Mouse (Mus musculus): ENCODE results near the gene Ucp2. TPM values are rescaled to one million over a fixed set of nuclear protein-coding genes. Genes with fewer than 3 reads are reported as not detected.

Gene Ucp2
- total and polyA plus RNA-seq, 2 experiments from 2014 or later, result 234 to 342 TPM

GRCm38 (mm10) chr7:100496371-100496770 lies 3.2 kb downstream of the Ucp2 start:
- no peak for ATAC-seq (ENCODE audit: insufficient read depth, low read depth)
- Histone ChIP-seq H3K36me3 (replicated peaks; ENCODE audit: control insufficient read depth, insufficient read depth, low read length) (peaks cover 25% of the 10 kb centered on the region; the same call in 1 of the 2 replicates), H3K4me2 (ENCODE audit: low read depth, low read length) (peak overlapping the region; percentile 68; the same call in 1 of the 2 replicates), H3K27me3 (ENCODE audit: control insufficient read depth, insufficient read depth, low read length) (no peaks in the 10 kb centered on the region), H3K4me3 (ENCODE audit: low read depth, low read length) (0 out of 2 replicates have a peak overlapping the region, but pooled peaks have one; percentile 0), H3K4me1 (ENCODE audit: control insufficient read depth, insufficient read depth) (peaks cover 21% of the 10 kb centered on the region), H3K9me3 (replicated peaks; ENCODE audit: control insufficient read depth, low read length) (no peaks in the 10 kb centered on the region), H3K27ac (ENCODE audit: low read depth) (peak overlapping the region; percentile 50), H3K9ac (replicated peaks; ENCODE audit: low read depth, low read length) (no peak overlapping the region)
- TF ChIP-seq EP300 (IDR thresholded peaks at IDR 0.05; ENCODE audit: low read depth) (no peak), CTCF (IDR thresholded peaks at IDR 0.05; ENCODE audit: low read depth) (no peak)
- WGBS, result 65% methylated on average over 6 of the region's 6 CpGs
- no peak for DNase-seq (ENCODE audit: low spot score)

GRCm38 (mm10) chr7:100496791-100497190 lies 3.7 kb downstream of the Ucp2 start:
- H3K27ac ChIP-seq (ENCODE audit: low read depth), result no peak overlapping the region

GRCm38 (mm10) chr7:100497402-100497801 lies 4.3 kb downstream of the Ucp2 start:
- WGBS, result 71% methylated on average over 4 of the region's 4 CpGs
- H3K9ac ChIP-seq (replicated peaks; ENCODE audit: low read depth, low read length), result no peak overlapping the region
- H3K27me3 ChIP-seq (ENCODE audit: control insufficient read depth, insufficient read depth, low read length), result no peaks in the 10 kb centered on the region
- H3K9me3 ChIP-seq (replicated peaks; ENCODE audit: control insufficient read depth, low read length), result no peaks in the 10 kb centered on the region
- H3K36me3 ChIP-seq (replicated peaks; ENCODE audit: control insufficient read depth, insufficient read depth, low read length), result peaks cover 25% of the 10 kb centered on the region; the same call in 1 of the 2 replicates
- H3K27ac ChIP-seq (ENCODE audit: low read depth), result no peak overlapping the region
- TF ChIP-seq CTCF (IDR thresholded peaks at IDR 0.05; ENCODE audit: low read depth) (no peak), EP300 (IDR thresholded peaks at IDR 0.05; ENCODE audit: low read depth) (no peak)
- no peak overlapping the region for H3K4me2 ChIP-seq (ENCODE audit: low read depth, low read length)
- ATAC-seq (ENCODE audit: insufficient read depth, low read depth), result no peak
- DNase-seq (ENCODE audit: low spot score), result no peak
- H3K4me1 ChIP-seq (ENCODE audit: control insufficient read depth, insufficient read depth), result peaks cover 21% of the 10 kb centered on the region
- H3K4me3 ChIP-seq (ENCODE audit: low read depth, low read length), result no peak overlapping the region

More at GRCm38 (mm10) chr7:100496791-100497190, 3.7 kb downstream of the Ucp2 start:
- Histone ChIP-seq H3K4me1 (ENCODE audit: control insufficient read depth, insufficient read depth) (peaks cover 21% of the 10 kb centered on the region), H3K9ac (replicated peaks; ENCODE audit: low read depth, low read length) (no peak overlapping the region), H3K4me3 (ENCODE audit: low read depth, low read length) (no peak overlapping the region), H3K4me2 (ENCODE audit: low read depth, low read length) (no peak overlapping the region), H3K27me3 (ENCODE audit: control insufficient read depth, insufficient read depth, low read length) (no peaks in the 10 kb centered on the region), H3K36me3 (replicated peaks; ENCODE audit: control insufficient read depth, insufficient read depth, low read length) (peaks cover 25% of the 10 kb centered on the region; the same call in 1 of the 2 replicates), H3K9me3 (replicated peaks; ENCODE audit: control insufficient read depth, low read length) (no peaks in the 10 kb centered on the region)
- no peak for DNase-seq (ENCODE audit: low spot score)
- no peak for TF ChIP-seq EP300 (IDR thresholded peaks at IDR 0.05; ENCODE audit: low read depth)
- no peak for TF ChIP-seq CTCF (IDR thresholded peaks at IDR 0.05; ENCODE audit: low read depth)
- WGBS, result 93% methylated on average over 9 of the region's 9 CpGs
- no peak for ATAC-seq (ENCODE audit: insufficient read depth, low read depth)

GRCm38 (mm10) chr7:100497982-100498381 lies 4.8 kb downstream of the Ucp2 start:
- H3K4me3 ChIP-seq (ENCODE audit: low read depth, low read length), result no peak overlapping the region
- TF ChIP-seq EP300 (IDR thresholded peaks at IDR 0.05; ENCODE audit: low read depth) (no peak), CTCF (IDR thresholded peaks at IDR 0.05; ENCODE audit: low read depth) (no peak)
- ATAC-seq (ENCODE audit: insufficient read depth, low read depth) (no peak), DNase-seq (ENCODE audit: low spot score) (no peak)
- H3K4me2 ChIP-seq (ENCODE audit: low read depth, low read length), result no peak overlapping the region
- H3K9ac ChIP-seq (replicated peaks; ENCODE audit: low read depth, low read length), result no peak overlapping the region
- H3K27me3 ChIP-seq (ENCODE audit: control insufficient read depth, insufficient read depth, low read length), result no peaks in the 10 kb centered on the region
- H3K27ac ChIP-seq (ENCODE audit: low read depth), result no peak overlapping the region
- H3K9me3 ChIP-seq (replicated peaks; ENCODE audit: control insufficient read depth, low read length), result no peaks in the 10 kb centered on the region
- WGBS, result 90% methylated on average over 13 of the region's 13 CpGs
- H3K36me3 ChIP-seq (replicated peaks; ENCODE audit: control insufficient read depth, insufficient read depth, low read length), result peaks cover 25% of the 10 kb centered on the region; the same call in 1 of the 2 replicates
- peaks cover 21% of the 10 kb centered on the region for H3K4me1 ChIP-seq (ENCODE audit: control insufficient read depth, insufficient read depth)

- Histone ChIP-seq H3K9me3 (replicated peaks; ENCODE audit: control insufficient read depth, low read length) (no peaks in the 10 kb centered on the region), H3K4me2 (ENCODE audit: low read depth, low read length) (no peak overlapping the region), H3K9ac (replicated peaks; ENCODE audit: low read depth, low read length) (no peak overlapping the region), H3K27me3 (ENCODE audit: control insufficient read depth, insufficient read depth, low read length) (no peaks in the 10 kb centered on the region), H3K27ac (ENCODE audit: low read depth) (no peak overlapping the region), H3K36me3 (replicated peaks; ENCODE audit: control insufficient read depth, insufficient read depth, low read length) (peaks cover 25% of the 10 kb centered on the region; the same call in 1 of the 2 replicates), H3K4me3 (ENCODE audit: low read depth, low read length) (no peak overlapping the region), H3K4me1 (ENCODE audit: control insufficient read depth, insufficient read depth) (peaks cover 16% of the 10 kb centered on the region)
- no peak for ATAC-seq (ENCODE audit: insufficient read depth, low read depth)
- no peak for DNase-seq (ENCODE audit: low spot score)
- TF ChIP-seq EP300 (IDR thresholded peaks at IDR 0.05; ENCODE audit: low read depth) (no peak), CTCF (IDR thresholded peaks at IDR 0.05; ENCODE audit: low read depth) (no peak)
Observed at GRCm38 (mm10) chr7:100499465-100499864, 6.3 kb downstream of the Ucp2 start.

Data from heart, postnatal 0 days (tissue).